Mouse (Mus musculus) liver, postnatal 0 days (tissue): Measurements from ENCODE around the gene Agt.

Source experiments
- CTCF ChIP-seq: sonication (generic); IDR thresholded peaks from 2 replicates; pipeline ENCODE4 v1.5.1; 2016; ENCODE audit warnings: antibody characterized with exemption, low read depth
- EP300 ChIP-seq: IDR thresholded peaks from 2 replicates; pipeline ENCODE4 v1.6.1; 2016; ENCODE audit warnings: antibody characterized with exemption, low read depth, mild to moderate bottlenecking

- TF ChIP-seq CTCF (no peak), EP300 (no peak)
Observed at GRCm38 (mm10) chr8:124516039-124516438, 53.5 kb downstream of the Agt start.
